Mouse (Mus musculus): Measurements from ENCODE around the gene Sec61a1.

Sec61a1 gene

GRCm38 (mm10) chr6:88517701-88518403, 853 bp downstream of the Sec61a1 start:
- no peak for DNase-seq (ENCODE audit: extremely low read depth, low read depth, low spot score)

GRCm38 (mm10) chr6:88516667-88517066, 2.0 kb downstream of the Sec61a1 start:
- no peak for DNase-seq (ENCODE audit: extremely low read depth, low read depth, low spot score)

- DNase-seq (ENCODE audit: extremely low read depth, low read depth, low spot score): no peak
Measured at GRCm38 (mm10) chr6:88515971-88516370, 2.7 kb downstream of the Sec61a1 start.

- no peak for DNase-seq (ENCODE audit: extremely low read depth, low read depth, low spot score)
Measured at GRCm38 (mm10) chr6:88514546-88514945, 4.2 kb downstream of the Sec61a1 start.

GRCm38 (mm10) chr6:88513984-88514383, 4.7 kb downstream of the Sec61a1 start:
- DNase-seq (ENCODE audit: extremely low read depth, low read depth, low spot score): no peak

- DNase-seq (ENCODE audit: extremely low read depth, low read depth, low spot score): no peak
Measured at GRCm38 (mm10) chr6:88503044-88503443, 15.7 kb downstream of the Sec61a1 start.

- DNase-seq (ENCODE audit: extremely low read depth, low read depth, low spot score): no peak
Measured at GRCm38 (mm10) chr6:88502030-88502970, 16.4 kb downstream of the Sec61a1 start.

- no peak for DNase-seq (ENCODE audit: extremely low read depth, low read depth, low spot score)
Measured at GRCm38 (mm10) chr6:88500405-88500767, 18.3 kb downstream of the Sec61a1 start.

GRCm38 (mm10) chr6:88499481-88500404, 19.0 kb downstream of the Sec61a1 start:
- DNase-seq (ENCODE audit: extremely low read depth, low read depth, low spot score): no peak

- no peak for DNase-seq (ENCODE audit: extremely low read depth, low read depth, low spot score)
Measured at GRCm38 (mm10) chr6:88493712-88494111, 25.0 kb downstream of the Sec61a1 start.

- no peak for DNase-seq (ENCODE audit: extremely low read depth, low read depth, low spot score)
Measured at GRCm38 (mm10) chr6:88490629-88491354, 27.9 kb downstream of the Sec61a1 start.

- DNase-seq (ENCODE audit: extremely low read depth, low read depth, low spot score): no peak
Measured at GRCm38 (mm10) chr6:88489834-88490233, 28.9 kb downstream of the Sec61a1 start.

- peak; percentile 7 for DNase-seq (ENCODE audit: extremely low read depth, low read depth, low spot score)
Measured at GRCm38 (mm10) chr6:88489026-88489425, 29.7 kb downstream of the Sec61a1 start.

GRCm38 (mm10) chr6:88486893-88487292, 31.8 kb downstream of the Sec61a1 start:
- no peak for DNase-seq (ENCODE audit: extremely low read depth, low read depth, low spot score)

GRCm38 (mm10) chr6:88485378-88485777, 33.3 kb downstream of the Sec61a1 start:
- DNase-seq (ENCODE audit: extremely low read depth, low read depth, low spot score): no peak

- DNase-seq (ENCODE audit: extremely low read depth, low read depth, low spot score): no peak
Measured at GRCm38 (mm10) chr6:88483913-88484312, 34.8 kb downstream of the Sec61a1 start.

- DNase-seq (ENCODE audit: extremely low read depth, low read depth, low spot score): no peak
Measured at GRCm38 (mm10) chr6:88483111-88483510, 35.6 kb downstream of the Sec61a1 start.

- DNase-seq (ENCODE audit: extremely low read depth, low read depth, low spot score): no peak
Measured at GRCm38 (mm10) chr6:88480421-88480820, 38.3 kb downstream of the Sec61a1 start.

GRCm38 (mm10) chr6:88469878-88470277, 48.8 kb downstream of the Sec61a1 start:
- no peak for DNase-seq (ENCODE audit: extremely low read depth, low read depth, low spot score)

- DNase-seq (ENCODE audit: extremely low read depth, low read depth, low spot score): peak; percentile 77
Measured at GRCm38 (mm10) chr6:88465181-88465920, 53.4 kb downstream of the Sec61a1 start, which contains the start of gene Ruvbl1. Ruvbl1 (plus strand) TSS chr6:88465409.

All from fat pad, adult 2 months (tissue).